Mouse (Mus musculus): ENCODE results near the gene Hps4.

DNA sequence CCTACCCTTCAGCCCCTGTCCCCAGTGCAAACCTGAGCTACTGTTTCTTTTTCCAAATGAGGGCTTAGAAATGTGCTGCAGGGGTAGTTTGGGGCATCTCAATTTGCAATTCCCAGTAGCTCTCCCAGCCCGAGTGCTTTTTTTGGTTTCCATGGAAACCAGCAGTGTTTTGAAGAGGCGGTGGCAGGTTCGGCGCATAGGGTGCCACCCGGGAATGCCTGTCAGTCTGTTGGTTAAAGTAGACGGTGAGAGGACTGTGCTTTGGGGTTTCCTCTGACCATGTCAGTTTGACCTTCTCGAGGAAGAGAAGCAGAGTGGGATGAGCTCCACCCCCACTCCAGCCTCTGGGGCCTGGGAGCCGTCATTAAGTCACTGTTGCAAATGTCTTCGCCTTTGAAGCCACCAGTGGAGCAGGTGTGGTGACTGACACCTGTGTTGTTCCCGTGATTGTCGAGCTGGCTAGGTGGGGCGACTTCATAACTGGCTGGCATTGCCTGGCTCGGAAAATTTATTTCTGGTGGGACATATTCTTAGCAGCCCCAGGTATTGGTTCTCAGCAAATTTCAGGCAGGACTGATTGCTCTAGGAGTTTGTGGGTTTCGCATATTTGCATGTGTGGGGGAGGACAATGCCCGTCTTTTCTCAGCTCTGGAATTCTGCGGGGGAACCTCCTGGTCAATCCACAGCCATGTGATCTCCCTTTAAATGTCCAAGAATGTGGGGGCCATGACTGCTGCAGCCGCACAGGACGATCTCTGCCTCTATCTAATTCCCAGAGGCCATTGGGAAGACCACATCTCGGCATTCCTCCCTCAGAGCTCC is 68.8 kb downstream of the Hps4 start:
- TF ChIP-seq CTCF (IDR thresholded peaks at IDR 0.05) = no peak
- TF ChIP-seq POLR2A (IDR thresholded peaks at IDR 0.05; ENCODE audit: insufficient read depth, low read depth, low read length) = no peak
- TF ChIP-seq EP300 (IDR thresholded peaks at IDR 0.05; ENCODE audit: insufficient read depth, low read depth, low read length) = no peak
